27 mouse cellular contexts compared by ENCODE assay signal in genomic region chr4:142789048-142789447, GRCm38 (mm10).
DNase-seq lines count a peak whose midpoint lies in the region; ATAC-seq and TF ChIP-seq lines count a peak whose summit lies in the region.
"Had no signal": no experiment of that assay in that cellular context is flagged by ENCODE, and none has a peak within 500 bp of the region (broad histone marks: within the 10 kb centered on the region; RNA-seq: fewer than 3 reads in every experiment).

No protein-coding gene starts in this region.

- intact Hi-C loops in gastrocnemius, adult 2 months (cut with DNase I): no loop called here
- intact Hi-C loops in gastrocnemius, postnatal 14 days (cut with DNase I; ENCODE audit: low total_unique reads): no loop called here
- intact Hi-C loops in heart, adult 2 months (cut with DNase I): no loop called here
- intact Hi-C loops in heart, postnatal 36 days (cut with DNase I): no loop called here

- no peaks in the 10 kb centered on the region for H3K36me3 ChIP-seq in heart, adult 2 months (ENCODE audit: control insufficient read depth, insufficient read depth, low read length)
- no peaks in the 10 kb centered on the region for H3K36me3 ChIP-seq in heart, embryonic 12.5 days
- H3K36me3 ChIP-seq in heart, embryonic 11.5 days (ENCODE audit: control insufficient read depth, insufficient read depth, low read length): no peaks in the 10 kb centered on the region
- H3K36me3 ChIP-seq: embryonic facial prominence, embryonic 12.5 days; forebrain, embryonic 10.5 days; G1E; heart, embryonic 15.5 days had no signal

- no peaks in the 10 kb centered on the region for H3K79me2 ChIP-seq in heart, adult 2 months (replicated peaks; ENCODE audit: control insufficient read depth, insufficient read depth, low read length)

- H3K9me3 ChIP-seq in heart, embryonic 12.5 days (replicated peaks): peaks cover 3% of the 10 kb centered on the region; the same call in 1 of the 2 replicates
- H3K9me3 ChIP-seq in heart, embryonic 11.5 days (replicated peaks; ENCODE audit: control insufficient read depth, low read length): no peaks in the 10 kb centered on the region
- H3K9me3 ChIP-seq: embryonic facial prominence, embryonic 12.5 days; forebrain, embryonic 10.5 days; forebrain, embryonic 13.5 days; heart, embryonic 15.5 days had no signal

- H3K27me3 ChIP-seq in heart, adult 2 months (ENCODE audit: control insufficient read depth, insufficient read depth, low read length): no peaks in the 10 kb centered on the region
- no peaks in the 10 kb centered on the region for H3K27me3 ChIP-seq in heart, embryonic 12.5 days (replicated peaks)
- no peaks in the 10 kb centered on the region for H3K27me3 ChIP-seq in heart, embryonic 11.5 days (ENCODE audit: control insufficient read depth, insufficient read depth, low read length)
- H3K27me3 ChIP-seq: CH12.LX; embryonic facial prominence, embryonic 12.5 days; forebrain, embryonic 13.5 days; heart, embryonic 15.5 days; Patski had no signal

- TF ChIP-seq CTCF in gastrocnemius, adult 2 months (IDR thresholded peaks at IDR 0.05): no peak
- TF ChIP-seq CTCF in heart, adult 2 months (IDR thresholded peaks at IDR 0.05): no peak

- no peak overlapping the region for H3K4me3 ChIP-seq in gastrocnemius, adult 2 months
- no peak overlapping the region for H3K4me3 ChIP-seq in heart, adult 2 months
- H3K4me3 ChIP-seq in heart, embryonic 12.5 days: no peak overlapping the region
- no peak overlapping the region for H3K4me3 ChIP-seq in heart, embryonic 11.5 days (ENCODE audit: low read depth, low read length)
- H3K4me3 ChIP-seq: embryonic facial prominence, embryonic 12.5 days; forebrain, embryonic 10.5 days; forebrain, embryonic 13.5 days; heart, embryonic 15.5 days had no signal

- no peak overlapping the region for H3K4me2 ChIP-seq in heart, embryonic 12.5 days
- H3K4me2 ChIP-seq in heart, embryonic 11.5 days: no peak overlapping the region
- H3K4me2 ChIP-seq: embryonic facial prominence, embryonic 12.5 days; forebrain, embryonic 13.5 days; heart, embryonic 15.5 days; hindbrain, embryonic 14.5 days had no signal

- no peak for DNase-seq in gastrocnemius, adult 2 months
- DNase-seq in gastrocnemius, postnatal 14 days: no peak
- peak; percentile 8 to 42 for DNase-seq in heart, adult 2 months
- peak; percentile 4 to 18 for DNase-seq in heart, postnatal 36 days
- no peak for DNase-seq in spleen, postnatal 36 days (ENCODE audit: low spot score in 2 of 2)
- DNase-seq: adrenal gland, postnatal 10 days; adrenal gland, postnatal 36 days; B cell, adult 2 months; cerebellum, adult 18-20 months; cerebellum, adult 9-10 months; cerebellum, postnatal 14 days; forebrain, postnatal 0 days; kidney, adult 18-20 months; kidney, adult 9 months had no signal

- no peak overlapping the region for H3K9ac ChIP-seq in heart, adult 2 months (ENCODE audit: low read depth, low read length)
- no peak overlapping the region for H3K9ac ChIP-seq in heart, embryonic 12.5 days
- no peak overlapping the region for H3K9ac ChIP-seq in heart, embryonic 11.5 days (ENCODE audit: low read depth, low read length)
- H3K9ac ChIP-seq: embryonic facial prominence, embryonic 12.5 days; forebrain, embryonic 13.5 days; forebrain, postnatal 0 days; heart, embryonic 15.5 days; hindbrain, embryonic 14.5 days had no signal

- TF ChIP-seq POLR2A in heart, adult 2 months (IDR thresholded peaks at IDR 0.05; ENCODE audit: insufficient read depth, low read depth, low read length): no peak

- no peak for ATAC-seq in heart, embryonic 12.5 days (ENCODE audit: insufficient number of reproducible peaks, low FRiP score)
- ATAC-seq in heart, embryonic 11.5 days (replicated peaks; ENCODE audit: insufficient number of reproducible peaks, low FRiP score, low TSS enrichment): no peak
- ATAC-seq: forebrain, embryonic 13.5 days; forebrain, postnatal 0 days; hindbrain, postnatal 0 days; inflammation-experienced regulatory T-cells, adult 6 months; intestine, embryonic 16.5 days; Patski had no signal

- no peak for TF ChIP-seq EP300 in heart, adult 2 months (IDR thresholded peaks at IDR 0.05; ENCODE audit: insufficient read depth, low read depth, low read length)

- H3K27ac ChIP-seq in gastrocnemius, adult 2 months: peak overlapping the region; percentile 4; the same call in 1 of the 2 replicates
- peak overlapping the region; percentile 0 for H3K27ac ChIP-seq in heart, adult 2 months
- no peak overlapping the region for H3K27ac ChIP-seq in heart, embryonic 12.5 days (ENCODE audit: poor library complexity, severe bottlenecking)
- no peak overlapping the region for H3K27ac ChIP-seq in heart, embryonic 11.5 days (ENCODE audit: low read depth, low read length)
- H3K27ac ChIP-seq: embryonic facial prominence, embryonic 12.5 days; forebrain, embryonic 10.5 days; forebrain, embryonic 13.5 days; heart, embryonic 15.5 days; hindbrain, embryonic 14.5 days; hindbrain, postnatal 0 days had no signal

- peaks cover 4% of the 10 kb centered on the region for H3K4me1 ChIP-seq in heart, adult 2 months (ENCODE audit: control insufficient read depth, insufficient read depth, low read length)
- no peaks in the 10 kb centered on the region for H3K4me1 ChIP-seq in heart, embryonic 12.5 days (replicated peaks)
- H3K4me1 ChIP-seq in heart, embryonic 11.5 days (ENCODE audit: control insufficient read depth, insufficient read depth, low read length): no peaks in the 10 kb centered on the region
- H3K4me1 ChIP-seq: embryonic facial prominence, embryonic 12.5 days; forebrain, embryonic 10.5 days; forebrain, embryonic 13.5 days; heart, embryonic 15.5 days had no signal

- WGBS in heart, adult 2 months: 40% methylated on average over 7 of the region's 7 CpGs
- 79% methylated on average over 7 of the region's 7 CpGs for WGBS in heart, embryonic 12.5 days
- 89% methylated on average over 7 of the region's 7 CpGs for WGBS in heart, embryonic 11.5 days (ENCODE audit: insufficient replicate concordance)

Comparison
In these comparisons a context has a peak if more than half of its experiments do, and no peak if none do; other contexts are left out.
1. H3K27ac ChIP-seq: peak in gastrocnemius, adult 2 months (single experiment) and heart, adult 2 months (single experiment); none in heart, embryonic 12.5 days (single experiment) and heart, embryonic 11.5 days (single experiment).
2. DNase-seq: peak in heart, adult 2 months (2 of 2) and heart, postnatal 36 days (2 of 2); none in gastrocnemius, adult 2 months (single experiment), gastrocnemius, postnatal 14 days (single experiment) and spleen, postnatal 36 days (0 of 2).